Mouse (Mus musculus) forebrain, embryonic 10.5 days (tissue): ENCODE data around the gene Tfcp2. TPM values are rescaled to one million over a fixed set of nuclear protein-coding genes. Genes with fewer than 3 reads are reported as not detected.

Experiments used
- DNase-seq: peaks from one replicate; pipeline ENCODE4 v3.0.0-alpha.2; 2017; ENCODE audit warnings: low spot score; ENCODE audit errors: extremely low spot score
- H3K27ac ChIP-seq: fragments of 300-500 bp; sonication (generic); 2 replicates; pipeline ENCODE4 v1.5.1; 2016; ENCODE audit warnings: mild to moderate bottlenecking
- H3K27me3 ChIP-seq: fragments of 300-500 bp; sonication (generic); 2 replicates; pipeline ENCODE4 v1.6.1; 2016; ENCODE audit warnings: mild to moderate bottlenecking; ENCODE audit not compliant: poor library complexity, severe bottlenecking
- H3K36me3 ChIP-seq: fragments of 300-500 bp; sonication (generic); replicated peaks from 2 replicates; pipeline ENCODE4 v1.6.1; 2016; ENCODE audit warnings: mild to moderate bottlenecking, moderate library complexity
- H3K4me1 ChIP-seq: fragments of 300-500 bp; sonication (generic); 2 replicates; pipeline ENCODE4 v1.6.1; 2016
- H3K4me3 ChIP-seq: fragments of 300-500 bp; sonication (generic); 2 replicates; pipeline ENCODE4 v1.5.1; 2016; ENCODE audit warnings: mild to moderate bottlenecking, moderate library complexity
- H3K9me3 ChIP-seq: fragments of 300-500 bp; sonication (generic); 2 replicates; pipeline ENCODE4 v1.6.1; 2016; ENCODE audit warnings: mild to moderate bottlenecking, moderate library complexity
- WGBS: fragments of 180-500 bp; shearing (Covaris S2); methylation state at CpG from one replicate; pipeline ENCODE4 v1.1.7; 2016; 5-methylcytosine and 5-hydroxymethylcytosine counted together
- polyA plus RNA-seq: library from polyadenylated mRNA; unstranded; fragments of >200 nt; fragmentation: Nextera tagmentation; extraction: Ambion mirVana; gene quantifications from 2 replicates; pipeline ENCODE4 v1.2.1, GENCODE M21; 2016

The Tfcp2 gene
- polyA plus RNA-seq, 1 experiment from 2014 or later = 31.4 TPM

DNA sequence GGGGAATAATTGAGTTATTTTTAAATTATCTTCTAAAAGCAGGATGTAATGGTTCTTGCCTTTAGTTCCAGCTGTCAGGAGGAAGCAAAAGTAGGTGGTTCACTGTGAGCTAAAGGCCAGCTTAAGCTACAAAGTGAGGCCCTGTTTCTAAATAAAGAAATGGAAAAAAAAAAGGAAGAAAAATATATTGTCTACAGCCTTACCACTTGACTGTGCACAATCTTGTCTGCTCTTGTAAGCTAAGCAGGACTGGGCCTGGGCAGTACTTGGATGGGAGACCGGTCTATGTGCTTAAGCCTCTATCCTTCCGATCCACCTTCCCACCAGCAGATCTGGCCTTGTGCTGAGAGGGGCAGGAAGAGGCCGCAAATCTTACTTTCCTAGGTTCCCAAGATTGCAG lies 102.3 kb downstream of the Tfcp2 start:
- H3K27ac ChIP-seq = no peak overlapping the region
- no peaks in the 10 kb centered on the region for H3K36me3 ChIP-seq
- no peak overlapping the region for H3K4me3 ChIP-seq
- H3K9me3 ChIP-seq = no peaks in the 10 kb centered on the region
- DNase-seq = no peak
- no peaks in the 10 kb centered on the region for H3K4me1 ChIP-seq
- H3K27me3 ChIP-seq = no peaks in the 10 kb centered on the region
- 94% methylated on average over 3 of the region's 3 CpGs for WGBS

DNA sequence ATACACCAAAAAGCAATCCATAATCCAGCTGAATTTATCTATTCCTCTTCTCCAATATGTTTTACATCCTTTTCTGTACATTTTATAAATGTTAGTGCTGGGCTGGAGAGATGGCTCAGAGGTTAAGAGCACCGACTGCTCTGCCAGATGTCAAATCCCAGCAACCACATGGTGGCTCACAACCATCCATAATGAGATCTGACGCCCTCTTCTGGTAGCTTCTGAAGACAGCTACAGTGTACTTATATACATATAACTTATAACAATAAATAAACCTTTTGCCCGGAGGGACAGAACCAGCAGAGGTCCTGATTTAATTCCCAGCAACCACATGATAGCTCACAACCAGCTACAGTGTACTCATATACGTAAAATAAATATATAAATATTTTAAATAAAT lies 103.2 kb downstream of the Tfcp2 start:
- Histone ChIP-seq H3K27me3 (no peaks in the 10 kb centered on the region), H3K27ac (no peak overlapping the region), H3K36me3 (no peaks in the 10 kb centered on the region), H3K4me1 (peaks cover 8% of the 10 kb centered on the region), H3K4me3 (no peak overlapping the region), H3K9me3 (no peaks in the 10 kb centered on the region)
- DNase-seq = no peak
- WGBS = 76% methylated on average over 4 of the region's 4 CpGs

Other genes starting within 250 kb of the Tfcp2 start
- gene Mettl7a1, start 247.9 kb downstream of the Tfcp2 start, polyA plus RNA-seq = 3.8 and 3.9 TPM in 2 replicates
- not detected in 2 replicates for gene Mettl7a3, start 217.1 kb downstream of the Tfcp2 start, polyA plus RNA-seq
- gene Methig1, start 198.9 kb downstream of the Tfcp2 start, polyA plus RNA-seq = not detected in 2 replicates
- gene Mettl7a2, start 198.8 kb downstream of the Tfcp2 start, polyA plus RNA-seq = not detected in 2 replicates
- gene Higd1c, start 187.5 kb downstream of the Tfcp2 start, polyA plus RNA-seq = not detected in 2 replicates
- gene Gm5475, start 129.9 kb downstream of the Tfcp2 start, polyA plus RNA-seq = 0.05 TPM in 1 of 2 replicates, not detected in the other
- gene Slc11a2, start 126.9 kb downstream of the Tfcp2 start, polyA plus RNA-seq = 29.2 and 29.4 TPM in 2 replicates
- 39.5 and 41.3 TPM in 2 replicates for gene Letmd1, start 83.0 kb downstream of the Tfcp2 start, polyA plus RNA-seq
- 17.0 and 17.2 TPM in 2 replicates for gene Csrnp2, start 56.5 kb downstream of the Tfcp2 start, polyA plus RNA-seq
- 3.6 and 4.9 TPM in 2 replicates for gene Pou6f1, start 48.0 kb upstream of the Tfcp2 start, polyA plus RNA-seq
- gene Dazap2, start 63.3 kb upstream of the Tfcp2 start, polyA plus RNA-seq = 214 and 224 TPM in 2 replicates
- 4.3 and 4.6 TPM in 2 replicates for gene Smagp, start 84.9 kb upstream of the Tfcp2 start, polyA plus RNA-seq
- 3.3 and 3.6 TPM in 2 replicates for gene Bin2, start 117.5 kb upstream of the Tfcp2 start, polyA plus RNA-seq
- 1.4 and 1.8 TPM in 2 replicates for gene Cela1, start 135.9 kb upstream of the Tfcp2 start, polyA plus RNA-seq
- gene Galnt6, start 177.4 kb upstream of the Tfcp2 start, polyA plus RNA-seq = not detected in 2 replicates
- gene Slc4a8, start 209.7 kb upstream of the Tfcp2 start, polyA plus RNA-seq = 10.1 and 10.8 TPM in 2 replicates